Mouse (Mus musculus) C2C12 (cell line): ENCODE data around the gene Actl10. TPM values are rescaled to one million over a fixed set of nuclear protein-coding genes. Genes with fewer than 3 reads are reported as not detected.

Source experiments
- H3K27me3 ChIP-seq: one replicate; pipeline ENCODE4 v1.6.1; 2011; ENCODE audit not compliant: control insufficient read depth, insufficient read depth, insufficient read length
- H3K36me3 ChIP-seq: one replicate; pipeline ENCODE4 v1.6.1; 2011; ENCODE audit not compliant: control insufficient read depth, insufficient read depth
- H3K4me3 ChIP-seq: one replicate; pipeline ENCODE4 v1.5.1; 2011; ENCODE audit warnings: mild to moderate bottlenecking, control low read depth; ENCODE audit not compliant: poor library complexity, insufficient read depth, severe bottlenecking
- H3K79me2 ChIP-seq: one replicate; pipeline ENCODE4 v1.6.1; 2011; ENCODE audit not compliant: control insufficient read depth, insufficient read depth
- H3K79me3 ChIP-seq: one replicate; pipeline ENCODE4 v1.6.1; 2011; ENCODE audit warnings: low read depth, control low read depth
- H3ac ChIP-seq: one replicate; pipeline ENCODE3; 2011; ENCODE audit warnings: low read depth; ENCODE audit not compliant: control insufficient read depth, insufficient read length
- CEBPB ChIP-seq: IDR thresholded peaks from one replicate; pipeline ENCODE4 v1.6.1; 2011; ENCODE audit warnings: low read depth, mild to moderate bottlenecking, control low read depth, moderate library complexity
- CTCF ChIP-seq: IDR thresholded peaks from one replicate; pipeline ENCODE4 v1.5.1; 2011; ENCODE audit not compliant: control insufficient read depth, insufficient read depth, insufficient read length
- FOSL1 ChIP-seq: IDR thresholded peaks from one replicate; pipeline ENCODE4 v1.8.0; 2011; ENCODE audit warnings: mild to moderate bottlenecking, low read length; ENCODE audit not compliant: poor library complexity, insufficient read depth, severe bottlenecking
- MAX ChIP-seq: IDR thresholded peaks from one replicate; pipeline ENCODE4 v1.6.1; 2011; ENCODE audit warnings: mild to moderate bottlenecking, control low read depth
- MYOD1 ChIP-seq: IDR thresholded peaks from one replicate; pipeline ENCODE4 v1.6.1; 2011; ENCODE audit warnings: low read depth; ENCODE audit not compliant: control insufficient read depth, insufficient read length
- MYOG ChIP-seq: IDR thresholded peaks from one replicate; pipeline ENCODE4 v1.6.1; 2011; ENCODE audit not compliant: control insufficient read depth, insufficient read length; ENCODE audit errors: extremely low read depth
- USF1 ChIP-seq: IDR thresholded peaks from one replicate; pipeline ENCODE4 v1.6.1; 2011; ENCODE audit warnings: low read depth, mild to moderate bottlenecking, control low read depth, moderate library complexity
- polyA plus RNA-seq: library from polyadenylated mRNA; unstranded; fragments of >200 nt; fragmentation: generic; extraction: Trizol; gene quantifications from one replicate; pipeline ENCODE4 v1.2.1, GENCODE M21; 2012; ENCODE audit warnings: missing spikeins

Gene Actl10
- polyA plus RNA-seq, 1 experiment = 0.33 TPM

GRCm38 (mm10) chr2:154546711-154547110, 4.9 kb upstream of the Actl10 start, which contains the start of gene 1700003F12Rik:
1700003F12Rik (plus strand) TSS chr2:154547085.
- H3K4me3 ChIP-seq = no peak within 1 kb of the TSS
- TF ChIP-seq FOSL1 (no peak), CTCF (no peak), MYOG (no peak), USF1 (no peak), MYOD1 (no peak), CEBPB (no peak), MAX (no peak)
- no peaks in the 10 kb centered on the region for H3K27me3 ChIP-seq
- H3ac ChIP-seq = no peak within 1 kb of the TSS
- H3K79me2 ChIP-seq = no peaks in the 10 kb centered on the region
- H3K36me3 ChIP-seq = no peaks in the 10 kb centered on the region
- no peaks in the 10 kb centered on the region for H3K79me3 ChIP-seq

GRCm38 (mm10) chr2:154548688-154549087, 2.9 kb upstream of the Actl10 start:
- Histone ChIP-seq H3K4me3 (no peak overlapping the region), H3ac (peak overlapping the region; percentile 59), H3K79me2 (no peaks in the 10 kb centered on the region), H3K36me3 (no peaks in the 10 kb centered on the region), H3K27me3 (no peaks in the 10 kb centered on the region), H3K79me3 (no peaks in the 10 kb centered on the region)
- TF ChIP-seq FOSL1 = no peak
- peak; percentile 65 for TF ChIP-seq USF1

- H3K79me2 ChIP-seq = no peaks in the 10 kb centered on the region
Measured at GRCm38 (mm10) chr2:154549127-154549885, 2.3 kb upstream of the Actl10 start.

GRCm38 (mm10) chr2:154549886-154550189, 1.7 kb upstream of the Actl10 start:
- Histone ChIP-seq H3K27me3 (no peaks in the 10 kb centered on the region), H3K36me3 (no peaks in the 10 kb centered on the region), H3K79me3 (no peaks in the 10 kb centered on the region), H3K4me3 (no peak overlapping the region), H3K79me2 (no peaks in the 10 kb centered on the region), H3ac (no peak overlapping the region)
- TF ChIP-seq CEBPB = no peak
- peak; percentile 35 for TF ChIP-seq CTCF
- TF ChIP-seq USF1 = no peak
- no peak for TF ChIP-seq MYOD1
- TF ChIP-seq FOSL1 = no peak
- no peak for TF ChIP-seq MAX

More at GRCm38 (mm10) chr2:154549127-154549885, 2.3 kb upstream of the Actl10 start:
- Histone ChIP-seq H3K79me3 (no peaks in the 10 kb centered on the region), H3K36me3 (no peaks in the 10 kb centered on the region), H3ac (peak overlapping the region; percentile 59), H3K27me3 (no peaks in the 10 kb centered on the region), H3K4me3 (peak overlapping the region; percentile 21)
- TF ChIP-seq USF1 = no peak

GRCm38 (mm10) chr2:154550937-154551336, 639 bp upstream of the Actl10 start:
- H3K4me3 ChIP-seq = no peak overlapping the region
- no peaks in the 10 kb centered on the region for H3K36me3 ChIP-seq
- no peaks in the 10 kb centered on the region for H3K79me3 ChIP-seq
- no peaks in the 10 kb centered on the region for H3K27me3 ChIP-seq
- no peaks in the 10 kb centered on the region for H3K79me2 ChIP-seq
- TF ChIP-seq MYOD1 (no peak), CEBPB (no peak), MAX (no peak), USF1 (no peak), CTCF (no peak), FOSL1 (no peak), MYOG (no peak)
- no peak overlapping the region for H3ac ChIP-seq

GRCm38 (mm10) chr2:154551927-154552326, 351 bp downstream of the Actl10 start:
- Histone ChIP-seq H3K79me3 (no peaks in the 10 kb centered on the region), H3ac (no peak overlapping the region), H3K79me2 (no peaks in the 10 kb centered on the region), H3K4me3 (no peak overlapping the region), H3K27me3 (no peaks in the 10 kb centered on the region), H3K36me3 (no peaks in the 10 kb centered on the region)
- no peak for TF ChIP-seq CEBPB
- TF ChIP-seq FOSL1 = no peak
- TF ChIP-seq MAX = no peak
- TF ChIP-seq MYOD1 = no peak
- no peak for TF ChIP-seq CTCF
- TF ChIP-seq MYOG = no peak
- no peak for TF ChIP-seq USF1
